24 mouse cellular contexts compared by ENCODE assay signal in genomic region chr4:120167778-120168177, GRCm38 (mm10). TPM values are rescaled to one million over a fixed set of nuclear protein-coding genes. Genes with fewer than 3 reads are reported as not detected.
"Had no signal": no experiment of that assay in that cellular context is flagged by ENCODE, and none has a peak within 500 bp of the region (broad histone marks: within the 10 kb centered on the region; RNA-seq: fewer than 3 reads in every experiment).

No protein-coding gene starts in this region.

- ATAC-seq: forebrain, embryonic 16.5 days; hindbrain, embryonic 16.5 days; inflammation-experienced regulatory T-cells, adult 6 months had no signal

- H3K9ac ChIP-seq: heart, embryonic 12.5 days; hindbrain, embryonic 12.5 days; hindbrain, embryonic 14.5 days; limb, embryonic 12.5 days had no signal

- H3K4me3 ChIP-seq: heart, embryonic 10.5 days; heart, embryonic 12.5 days; hindbrain, embryonic 10.5 days; hindbrain, embryonic 12.5 days; layer of hippocampus, adult 2 months; left cerebral cortex, adult 2 months; limb, embryonic 10.5 days; limb, embryonic 12.5 days had no signal

- H3K4me2 ChIP-seq: heart, embryonic 12.5 days; hindbrain, embryonic 12.5 days; hindbrain, embryonic 14.5 days; limb, embryonic 12.5 days; liver, embryonic 11.5 days had no signal

- H3K27ac ChIP-seq: hindbrain, embryonic 10.5 days; hindbrain, embryonic 12.5 days; hindbrain, embryonic 14.5 days; layer of hippocampus, adult 2 months; left cerebral cortex, adult 2 months; limb, embryonic 10.5 days; limb, embryonic 12.5 days had no signal

- H3K9me3 ChIP-seq: heart, embryonic 10.5 days; heart, embryonic 12.5 days; hindbrain, embryonic 10.5 days; hindbrain, embryonic 12.5 days; limb, embryonic 10.5 days; limb, embryonic 12.5 days had no signal

- DNase-seq: gastrocnemius, postnatal 14 days; heart, adult 18-20 months; heart, postnatal 10 days; heart, postnatal 4 days; kidney, adult 18-20 months; kidney, adult 8-10 months; kidney, postnatal 10 days; kidney, postnatal 25 days; kidney, postnatal 4 days; liver had no signal

- H3K27me3 ChIP-seq: hindbrain, embryonic 12.5 days had no signal

- H3K36me3 ChIP-seq: heart, embryonic 10.5 days; heart, embryonic 12.5 days; hindbrain, embryonic 10.5 days; hindbrain, embryonic 12.5 days; limb, embryonic 10.5 days; limb, embryonic 12.5 days had no signal

RNA-seq across cellular contexts. Expression of gene Edn2, which starts 6.8 kb away (rescaled TPM):
- polyA plus RNA-seq: hindbrain, embryonic 12.5 days; hindbrain, embryonic 14.5 days; hindbrain, embryonic 16.5 days; inflammation-experienced regulatory T-cells, adult 6 months; kidney, embryonic 14.5 days; limb, embryonic 10.5 days had no signal
